Mouse (Mus musculus): ENCODE measurements around the gene Usp29.
A peak's percentile ranks its signal among the peaks of the same experiment; 100 is the strongest.
"Not testable (repeated sequence)": the region's sequence is repeated elsewhere in the genome, so short reads cannot be mapped to it uniquely, and the experiment has no call there.

Usp29 gene

GRCm38 (mm10) chr7:6925926-6926730 lies 195.8 kb downstream of the Usp29 start:
- DNase-seq (ENCODE audit: low spot score): no peak

- DNase-seq (ENCODE audit: low spot score): no peak
Observed at GRCm38 (mm10) chr7:6926731-6926995, 196.3 kb downstream of the Usp29 start.

- no peak for DNase-seq (ENCODE audit: low spot score)
Observed at GRCm38 (mm10) chr7:6929286-6929685, 198.9 kb downstream of the Usp29 start.

GRCm38 (mm10) chr7:6934741-6935140 lies 204.4 kb downstream of the Usp29 start:
- DNase-seq (ENCODE audit: low spot score): no peak

GRCm38 (mm10) chr7:6937040-6937439 lies 206.7 kb downstream of the Usp29 start:
- DNase-seq (ENCODE audit: low spot score): peak; percentile 61

GRCm38 (mm10) chr7:6940761-6941231 lies 210.4 kb downstream of the Usp29 start:
- no peak for DNase-seq (ENCODE audit: low spot score)

GRCm38 (mm10) chr7:6948061-6948460 lies 217.7 kb downstream of the Usp29 start:
- not testable (repeated sequence) for DNase-seq (ENCODE audit: low spot score)

- no peak for DNase-seq (ENCODE audit: low spot score)
Observed at GRCm38 (mm10) chr7:6956576-6956975, 226.2 kb downstream of the Usp29 start.

GRCm38 (mm10) chr7:6958574-6958973 lies 228.2 kb downstream of the Usp29 start:
- DNase-seq (ENCODE audit: low spot score): no peak

- no peak for DNase-seq (ENCODE audit: low spot score)
Observed at GRCm38 (mm10) chr7:6973566-6973965, 243.2 kb downstream of the Usp29 start.

GRCm38 (mm10) chr7:6976890-6977289 lies 246.5 kb downstream of the Usp29 start:
- no peak for DNase-seq (ENCODE audit: low spot score)

- DNase-seq (ENCODE audit: low spot score): not testable (repeated sequence)
Observed at GRCm38 (mm10) chr7:6995251-6995650, 264.9 kb downstream of the Usp29 start, which contains the start of gene Aurkc. Gene Aurkc (plus strand): TSS chr7:6995300.

GRCm38 (mm10) chr7:6998914-6999313 lies 268.5 kb downstream of the Usp29 start:
- not testable (repeated sequence) for DNase-seq (ENCODE audit: low spot score)

GRCm38 (mm10) chr7:7005441-7005840 lies 275.1 kb downstream of the Usp29 start:
- not testable (repeated sequence) for DNase-seq (ENCODE audit: low spot score)

Data from ovary, postnatal 36 days (tissue).